Mouse (Mus musculus) left cerebral cortex, adult 2 months (tissue): ENCODE data around the gene Vmn1r20. TPM values are rescaled to one million over a fixed set of nuclear protein-coding genes. Genes with fewer than 3 reads are reported as not detected.
"Not testable (repeated sequence)": the region's sequence is repeated elsewhere in the genome, so short reads cannot be mapped to it uniquely, and the experiment has no call there.

Source experiments
- DNase-seq, 2 experiments: peaks; one replicate each; pipeline ENCODE4 v3.0.0; 2021 to 2022; ENCODE audit warnings: low spot score in 2 of 2, mixed read lengths in 1 of 2; ENCODE audit errors: extremely low spot score in 1 of 2
- H3K27ac ChIP-seq: fragments of 200-600 bp; 2 replicates; pipeline ENCODE4 v1.8.1; 2022
- H3K4me3 ChIP-seq: fragments of 200-600 bp; 2 replicates; pipeline ENCODE4 v1.8.1; 2022
- CTCF ChIP-seq: fragments of 200-600 bp; IDR thresholded peaks from 2 replicates; pipeline ENCODE4 v1.8.1; 2022; ENCODE audit warnings: antibody characterized with exemption, mild to moderate bottlenecking, moderate library complexity
- intact Hi-C: fragments of 180-260 bp; cut with DNase I; formaldehyde crosslinking; loops from one replicate; pipeline ENCODE4 v1.15.1; 2025
- long read RNA-seq, 2 experiments: library from polyadenylated mRNA; stranded (forward); transcript quantifications; one replicate each; pipeline ENCODE4 v2.0.0; 2021; ENCODE audit warnings: borderline mapping rate in 2 of 2
- total RNA-seq, 2 experiments: library from RNA; stranded (reverse); gene quantifications; 2 replicates each; pipeline ENCODE4 v1.2.3; 2021

Vmn1r20 gene
- total RNA-seq = not detected
- long read RNA-seq, experiment 1 = 0 reads
- long read RNA-seq, experiment 2 = 0 reads

- no peak within 1 kb of the TSS for H3K4me3 ChIP-seq
- H3K27ac ChIP-seq = no peak within 1 kb of the TSS
- DNase-seq = no peak
- intact Hi-C loops = no loop called here
- no peak for TF ChIP-seq CTCF
Measured at GRCm38 (mm10) chr6:57428630-57429029, at the start of gene Vmn1r20. Vmn1r20 (plus strand) TSS chr6:57428930.

GRCm38 (mm10) chr6:57395683-57396082 lies 33.0 kb upstream of the Vmn1r20 start, which contains the start of gene Vmn1r18:
Vmn1r18 (minus strand) TSS chr6:57395783.
- intact Hi-C loops = no loop called here
- no peak for TF ChIP-seq CTCF
- no peak within 1 kb of the TSS for H3K4me3 ChIP-seq
- no peak for DNase-seq
- no peak within 1 kb of the TSS for H3K27ac ChIP-seq

- H3K4me3 ChIP-seq, DNase-seq, H3K27ac ChIP-seq, intact Hi-C loops: not testable (repeated sequence)
Measured at GRCm38 (mm10) chr6:57403480-57403879, 25.2 kb upstream of the Vmn1r20 start, which contains the start of gene Vmn1r19. Vmn1r19 (plus strand) TSS chr6:57403780.

GRCm38 (mm10) chr6:57431196-57431595 lies 2.5 kb downstream of the Vmn1r20 start:
- Histone ChIP-seq H3K27ac (no peak overlapping the region), H3K4me3 (no peak overlapping the region)
- intact Hi-C loops = loop anchor here (1.0 to 10.0 kb wide), 4 partner anchors 139 to 1111 kb away; partner anchors contain the start of gene Vmn1r27
- peak in 1 of 2 experiments; percentile 11 for DNase-seq
- peak; percentile 61 for TF ChIP-seq CTCF

- H3K27ac ChIP-seq, DNase-seq, intact Hi-C loops, H3K4me3 ChIP-seq: not testable (repeated sequence)
Measured at GRCm38 (mm10) chr6:57468161-57468560, 39.4 kb downstream of the Vmn1r20 start.

Other genes with a start within 250 kb of the Vmn1r20 start
- not detected for gene Vmn1r13, start 225.6 kb upstream of the Vmn1r20 start, total RNA-seq
- not detected for gene Vmn1r14, start 197.2 kb upstream of the Vmn1r20 start, total RNA-seq
- not detected for gene Vmn1r15, start 171.0 kb upstream of the Vmn1r20 start, total RNA-seq
- gene Vmn1r16, start 99.4 kb upstream of the Vmn1r20 start, total RNA-seq = not detected
- not detected for gene Vmn1r17, start 65.2 kb upstream of the Vmn1r20 start, total RNA-seq
- gene Vmn1r18, start 33.1 kb upstream of the Vmn1r20 start, total RNA-seq = not detected
- not detected for gene Vmn1r19, start 25.1 kb upstream of the Vmn1r20 start, total RNA-seq
- gene Ppm1k, start 106.5 kb downstream of the Vmn1r20 start, total RNA-seq = 10 to 100 TPM; 77.1 to 78.1 TPM
- 10 to 100 TPM; 12.4 to 18.6 TPM for gene Herc6, start 152.1 kb downstream of the Vmn1r20 start, total RNA-seq